Mouse (Mus musculus) neural tube, embryonic 12.5 days (tissue): ENCODE data around the gene Wdr4. TPM values are rescaled to one million over a fixed set of nuclear protein-coding genes. Genes with fewer than 3 reads are reported as not detected.

Experiments used
- ATAC-seq: fragments of 200-750 bp; cut with Nextera tagmentation; 2 replicates; pipeline ENCODE4 v1.8.0; 2017; ENCODE audit warnings: low read depth, mild to moderate bottlenecking, moderate TSS enrichment, moderate library complexity; ENCODE audit not compliant: low FRiP score
- H3K27ac ChIP-seq: fragments of 300-500 bp; sonication (generic); 2 replicates; pipeline ENCODE4 v1.5.1; 2016
- H3K27me3 ChIP-seq: fragments of 300-500 bp; sonication (generic); replicated peaks from 2 replicates; pipeline ENCODE4 v1.6.1; 2016; ENCODE audit warnings: mild to moderate bottlenecking
- H3K36me3 ChIP-seq: fragments of 300-500 bp; sonication (generic); 2 replicates; pipeline ENCODE4 v1.6.1; 2016; ENCODE audit warnings: mild to moderate bottlenecking
- H3K4me1 ChIP-seq: fragments of 300-500 bp; sonication (generic); 2 replicates; pipeline ENCODE4 v1.6.1; 2016
- H3K4me2 ChIP-seq: fragments of 300-500 bp; sonication (generic); replicated peaks from 2 replicates; pipeline ENCODE4 v1.6.1; 2016; ENCODE audit warnings: mild to moderate bottlenecking
- H3K4me3 ChIP-seq: fragments of 300-500 bp; sonication (generic); 2 replicates; pipeline ENCODE4 v1.5.1; 2016
- H3K9ac ChIP-seq: fragments of 300-500 bp; sonication (generic); 2 replicates; pipeline ENCODE4 v1.6.1; 2016; ENCODE audit warnings: mild to moderate bottlenecking
- H3K9me3 ChIP-seq: fragments of 300-500 bp; sonication (generic); 2 replicates; pipeline ENCODE4 v1.6.1; 2016; ENCODE audit warnings: mild to moderate bottlenecking
- WGBS: fragments of 180-500 bp; shearing (Covaris S2); methylation state at CpG from one replicate; pipeline ENCODE4 v1.1.7; 2016; 5-methylcytosine and 5-hydroxymethylcytosine counted together
- polyA plus RNA-seq: library from polyadenylated mRNA; unstranded; fragments of >200 nt; fragmentation: Nextera tagmentation; extraction: Ambion mirVana; gene quantifications from 2 replicates; pipeline ENCODE4 v1.2.1, GENCODE M21; 2016

Wdr4 gene
- polyA plus RNA-seq, 1 experiment from 2014 or later = 38.4 TPM

- Histone ChIP-seq H3K27me3 (no peaks in the 10 kb centered on the region), H3K9ac (no peak overlapping the region), H3K27ac (no peak overlapping the region), H3K4me1 (peaks cover 8% of the 10 kb centered on the region; the same call in 1 of the 2 replicates), H3K9me3 (no peaks in the 10 kb centered on the region), H3K4me2 (no peak overlapping the region), H3K36me3 (peaks cover 23% of the 10 kb centered on the region), H3K4me3 (no peak overlapping the region)
- no peak for ATAC-seq
- WGBS = 63% methylated on average over 11 of the region's 11 CpGs
Observed at GRCm38 (mm10) chr17:31479108-31479844, 40.5 kb downstream of the Wdr4 start.

- ATAC-seq = no peak
- peaks cover 29% of the 10 kb centered on the region for H3K36me3 ChIP-seq
- no peak overlapping the region for H3K4me3 ChIP-seq
- H3K27me3 ChIP-seq = no peaks in the 10 kb centered on the region
- H3K9ac ChIP-seq = no peak overlapping the region
- H3K4me2 ChIP-seq = no peak overlapping the region
- no peak overlapping the region for H3K27ac ChIP-seq
- WGBS = 77% methylated on average over 7 of the region's 7 CpGs
- no peaks in the 10 kb centered on the region for H3K9me3 ChIP-seq
- H3K4me1 ChIP-seq = peaks cover 8% of the 10 kb centered on the region; the same call in 1 of the 2 replicates
Observed at GRCm38 (mm10) chr17:31478606-31479005, 41.2 kb downstream of the Wdr4 start.

- ATAC-seq = no peak
- Histone ChIP-seq H3K27ac (no peak overlapping the region), H3K4me3 (no peak overlapping the region), H3K4me1 (peaks cover 13% of the 10 kb centered on the region; the same call in 1 of the 2 replicates), H3K9me3 (no peaks in the 10 kb centered on the region), H3K9ac (no peak overlapping the region), H3K27me3 (no peaks in the 10 kb centered on the region), H3K36me3 (peaks cover 55% of the 10 kb centered on the region), H3K4me2 (no peak overlapping the region)
- 85% methylated on average over 6 of the region's 6 CpGs for WGBS
Observed at GRCm38 (mm10) chr17:31474388-31474787, 45.4 kb downstream of the Wdr4 start.

- no peak overlapping the region for H3K4me3 ChIP-seq
- H3K4me1 ChIP-seq = 0 out of 2 replicates have a peak, but pooled peaks cover 11% of the 10 kb centered on the region
- no peak overlapping the region for H3K9ac ChIP-seq
- H3K27me3 ChIP-seq = no peaks in the 10 kb centered on the region
- no peaks in the 10 kb centered on the region for H3K9me3 ChIP-seq
- H3K4me2 ChIP-seq = no peak overlapping the region
- WGBS = 55% methylated on average over 5 of the region's 5 CpGs
- no peak overlapping the region for H3K27ac ChIP-seq
- peaks cover 73% of the 10 kb centered on the region for H3K36me3 ChIP-seq
- ATAC-seq = peak; percentile 66; the same call in 1 of the 2 replicates
Observed at GRCm38 (mm10) chr17:31470766-31471418, 48.9 kb downstream of the Wdr4 start.

GRCm38 (mm10) chr17:31468496-31468895 is 51.3 kb downstream of the Wdr4 start:
- 79% methylated on average over 5 of the region's 5 CpGs for WGBS
- no peak for ATAC-seq

GRCm38 (mm10) chr17:31466854-31467253 is 52.9 kb downstream of the Wdr4 start:
- 92% methylated on average over 3 of the region's 3 CpGs for WGBS
- no peak for ATAC-seq
- peaks cover 67% of the 10 kb centered on the region for H3K36me3 ChIP-seq

More at GRCm38 (mm10) chr17:31468496-31468895, 51.3 kb downstream of the Wdr4 start:
- Histone ChIP-seq H3K4me2 (no peak overlapping the region), H3K36me3 (peaks cover 63% of the 10 kb centered on the region), H3K4me3 (no peak overlapping the region), H3K4me1 (0 out of 2 replicates have a peak, but pooled peaks cover 11% of the 10 kb centered on the region), H3K9me3 (no peaks in the 10 kb centered on the region), H3K27ac (no peak overlapping the region), H3K27me3 (no peaks in the 10 kb centered on the region), H3K9ac (no peak overlapping the region)

GRCm38 (mm10) chr17:31462506-31462905 is 57.3 kb downstream of the Wdr4 start:
- ATAC-seq = no peak
- 79% methylated on average over 2 of the region's 2 CpGs for WGBS
- Histone ChIP-seq H3K27ac (no peak overlapping the region), H3K27me3 (no peaks in the 10 kb centered on the region), H3K4me3 (no peak overlapping the region), H3K36me3 (peaks cover 59% of the 10 kb centered on the region), H3K4me1 (peaks cover 4% of the 10 kb centered on the region; the same call in 1 of the 2 replicates), H3K4me2 (no peak overlapping the region), H3K9me3 (no peaks in the 10 kb centered on the region), H3K9ac (no peak overlapping the region)

More at GRCm38 (mm10) chr17:31466854-31467253, 52.9 kb downstream of the Wdr4 start:
- H3K27me3 ChIP-seq = no peaks in the 10 kb centered on the region
- 0 out of 2 replicates have a peak, but pooled peaks cover 11% of the 10 kb centered on the region for H3K4me1 ChIP-seq
- H3K9ac ChIP-seq = no peak overlapping the region
- no peak overlapping the region for H3K27ac ChIP-seq
- H3K9me3 ChIP-seq = no peaks in the 10 kb centered on the region
- H3K4me3 ChIP-seq = no peak overlapping the region
- no peak overlapping the region for H3K4me2 ChIP-seq

- Histone ChIP-seq H3K4me1 (peaks cover 8% of the 10 kb centered on the region; the same call in 1 of the 2 replicates), H3K9me3 (no peaks in the 10 kb centered on the region), H3K9ac (no peak overlapping the region), H3K4me3 (no peak overlapping the region), H3K27ac (no peak overlapping the region), H3K36me3 (peaks cover 56% of the 10 kb centered on the region), H3K27me3 (no peaks in the 10 kb centered on the region), H3K4me2 (no peak overlapping the region)
- 77% methylated on average over 4 of the region's 4 CpGs for WGBS
- ATAC-seq = no peak
Observed at GRCm38 (mm10) chr17:31460416-31460815, 59.4 kb downstream of the Wdr4 start.

GRCm38 (mm10) chr17:31456723-31457567 is 62.8 kb downstream of the Wdr4 start:
- no peaks in the 10 kb centered on the region for H3K27me3 ChIP-seq
- no peak overlapping the region for H3K9ac ChIP-seq
- WGBS = 68% methylated on average over 18 of the region's 18 CpGs
- H3K36me3 ChIP-seq = peaks cover 45% of the 10 kb centered on the region
- H3K4me2 ChIP-seq = no peak overlapping the region
- no peaks in the 10 kb centered on the region for H3K9me3 ChIP-seq
- H3K27ac ChIP-seq = no peak overlapping the region
- H3K4me1 ChIP-seq = peaks cover 8% of the 10 kb centered on the region; the same call in 1 of the 2 replicates
- H3K4me3 ChIP-seq = no peak overlapping the region
- no peak for ATAC-seq

GRCm38 (mm10) chr17:31454056-31454455 is 65.7 kb downstream of the Wdr4 start:
- no peaks in the 10 kb centered on the region for H3K27me3 ChIP-seq
- no peaks in the 10 kb centered on the region for H3K9me3 ChIP-seq
- no peak overlapping the region for H3K4me2 ChIP-seq
- no peak for ATAC-seq
- H3K36me3 ChIP-seq = peaks cover 27% of the 10 kb centered on the region
- H3K9ac ChIP-seq = no peak overlapping the region
- WGBS = 88% methylated on average over 9 of the region's 9 CpGs
- peaks cover 24% of the 10 kb centered on the region for H3K4me1 ChIP-seq
- no peak overlapping the region for H3K4me3 ChIP-seq
- no peak overlapping the region for H3K27ac ChIP-seq

GRCm38 (mm10) chr17:31453476-31453875 is 66.3 kb downstream of the Wdr4 start:
- Histone ChIP-seq H3K27ac (no peak overlapping the region), H3K4me3 (no peak overlapping the region), H3K9me3 (no peaks in the 10 kb centered on the region), H3K4me1 (peaks cover 24% of the 10 kb centered on the region), H3K36me3 (peaks cover 27% of the 10 kb centered on the region), H3K9ac (no peak overlapping the region), H3K4me2 (no peak overlapping the region), H3K27me3 (no peaks in the 10 kb centered on the region)
- no peak for ATAC-seq
- WGBS = 77% methylated on average over 3 of the region's 3 CpGs

- no peak overlapping the region for H3K4me2 ChIP-seq
- ATAC-seq = no peak
- WGBS = 76% methylated on average over 2 of the region's 2 CpGs
- H3K9me3 ChIP-seq = no peaks in the 10 kb centered on the region
- H3K4me3 ChIP-seq = no peak overlapping the region
- H3K27ac ChIP-seq = no peak overlapping the region
- peaks cover 24% of the 10 kb centered on the region for H3K4me1 ChIP-seq
- H3K36me3 ChIP-seq = peaks cover 28% of the 10 kb centered on the region
- no peaks in the 10 kb centered on the region for H3K27me3 ChIP-seq
- H3K9ac ChIP-seq = no peak overlapping the region
Observed at GRCm38 (mm10) chr17:31452816-31453215, 67.0 kb downstream of the Wdr4 start.
